8 mouse cellular contexts compared by ENCODE assay signal in genomic region chr5:113918654-113919053, GRCm38 (mm10). TPM values are rescaled to one million over a fixed set of nuclear protein-coding genes. Genes with fewer than 3 reads are reported as not detected.
A peak's percentile ranks its signal among the peaks of the same experiment; 100 is the strongest.
DNase-seq lines count a peak whose midpoint lies in the region; ATAC-seq and TF ChIP-seq lines count a peak whose summit lies in the region.

No protein-coding gene starts in this region.

- TF ChIP-seq EP300 in heart, adult 2 months (IDR thresholded peaks at IDR 0.05; ENCODE audit: insufficient read depth, low read depth, low read length): peak; percentile 94; the same call in 1 of the 2 replicates

- WGBS in heart, adult 2 months: 21% methylated on average over 9 of the region's 9 CpGs
- WGBS in kidney, embryonic 16.5 days: 28% methylated on average over 9 of the region's 9 CpGs

- intact Hi-C loops in heart, adult 2 months (cut with DNase I): no loop called here

- H3K4me2 ChIP-seq in kidney, embryonic 16.5 days (replicated peaks; ENCODE audit: low read depth, low read length): no peak overlapping the region

- 0 out of 2 replicates have a peak overlapping the region, but pooled peaks have one; percentile 7 for H3K9ac ChIP-seq in heart, adult 2 months (ENCODE audit: low read depth, low read length)
- 0 out of 2 replicates have a peak overlapping the region, but pooled peaks have one; percentile 2 for H3K9ac ChIP-seq in kidney, embryonic 16.5 days (replicated peaks; ENCODE audit: low read length)

- H3K79me2 ChIP-seq in heart, adult 2 months (replicated peaks; ENCODE audit: control insufficient read depth, insufficient read depth, low read length): no peaks in the 10 kb centered on the region

- peak overlapping the region; percentile 22; the same call in 1 of the 2 replicates for H3K4me3 ChIP-seq in heart, adult 2 months
- no peak overlapping the region for H3K4me3 ChIP-seq in kidney, embryonic 16.5 days (ENCODE audit: low read length)

- peak; percentile 93 for TF ChIP-seq POLR2A in heart, adult 2 months (IDR thresholded peaks at IDR 0.05; ENCODE audit: insufficient read depth, low read depth, low read length)

- ATAC-seq in kidney, embryonic 16.5 days (ENCODE audit: low FRiP score, low TSS enrichment): no peak

- no peaks in the 10 kb centered on the region for H3K9me3 ChIP-seq in kidney, embryonic 16.5 days (ENCODE audit: low read length)

- peak; percentile 53 for DNase-seq in adrenal gland, postnatal 14 days
- DNase-seq in adrenal gland, postnatal 25 days: no peak
- peak; percentile 74 to 82 for DNase-seq in heart, adult 2 months
- peak; percentile 51 to 55 for DNase-seq in lung, postnatal 4 days
- DNase-seq in c-Kit-positive CD71-positive TER-119-positive erythroid progenitor cells, embryonic 14.5 days (ENCODE audit: low spot score): no peak
- no peak for DNase-seq in thymus, adult 18-20 months
- no peak for DNase-seq in spleen, postnatal 4 days (ENCODE audit: low spot score in 2 of 2)

- no peaks in the 10 kb centered on the region for H3K36me3 ChIP-seq in heart, adult 2 months (ENCODE audit: control insufficient read depth, insufficient read depth, low read length)
- no peaks in the 10 kb centered on the region for H3K36me3 ChIP-seq in kidney, embryonic 16.5 days (ENCODE audit: insufficient read depth, low read length)

- peaks cover 11% of the 10 kb centered on the region for H3K4me1 ChIP-seq in heart, adult 2 months (ENCODE audit: control insufficient read depth, insufficient read depth, low read length)
- peaks cover 26% of the 10 kb centered on the region for H3K4me1 ChIP-seq in kidney, embryonic 16.5 days (ENCODE audit: insufficient read depth, low read length)

- TF ChIP-seq CTCF in heart, adult 2 months (IDR thresholded peaks at IDR 0.05): no peak

- H3K27me3 ChIP-seq in heart, adult 2 months (ENCODE audit: control insufficient read depth, insufficient read depth, low read length): no peaks in the 10 kb centered on the region
- H3K27me3 ChIP-seq in kidney, embryonic 16.5 days (ENCODE audit: insufficient read depth, low read length): no peaks in the 10 kb centered on the region

- H3K27ac ChIP-seq in heart, adult 2 months: peak overlapping the region; percentile 88
- peak overlapping the region; percentile 52 for H3K27ac ChIP-seq in kidney, embryonic 16.5 days (ENCODE audit: low read length)

RNA-seq across cellular contexts. Expression of gene Coro1c, which starts 10.1 kb away (rescaled TPM):
- 52.9 and 58.0 TPM in 2 replicates for total RNA-seq in adrenal gland, postnatal 14 days (2021)
- total RNA-seq in adrenal gland, postnatal 25 days (2021): 43.3 and 52.6 TPM in 2 replicates
- total RNA-seq in heart, adult 2 months (2021): 10 to 100 TPM; 24.6 to 30.1 TPM
- 24.1 and 27.9 TPM in 2 replicates for polyA plus RNA-seq in heart, adult 2 months (2012; rRNA removed)
- 122 and 126 TPM in 2 replicates for polyA plus RNA-seq in kidney, embryonic 16.5 days (2015; fragmentation: Nextera tagmentation; extraction: Ambion mirVana)

Comparison
In these comparisons a context has a peak if more than half of its experiments do, and no peak if none do; other contexts are left out.
1. DNase-seq: peak in adrenal gland, postnatal 14 days (single experiment), heart, adult 2 months (2 of 2) and lung, postnatal 4 days (2 of 2); none in adrenal gland, postnatal 25 days (single experiment), c-Kit-positive CD71-positive TER-119-positive erythroid progenitor cells, embryonic 14.5 days (single experiment), thymus, adult 18-20 months (0 of 2) and spleen, postnatal 4 days (0 of 2).